Mouse (Mus musculus): ENCODE measurements around the gene Nup133.

DNA sequence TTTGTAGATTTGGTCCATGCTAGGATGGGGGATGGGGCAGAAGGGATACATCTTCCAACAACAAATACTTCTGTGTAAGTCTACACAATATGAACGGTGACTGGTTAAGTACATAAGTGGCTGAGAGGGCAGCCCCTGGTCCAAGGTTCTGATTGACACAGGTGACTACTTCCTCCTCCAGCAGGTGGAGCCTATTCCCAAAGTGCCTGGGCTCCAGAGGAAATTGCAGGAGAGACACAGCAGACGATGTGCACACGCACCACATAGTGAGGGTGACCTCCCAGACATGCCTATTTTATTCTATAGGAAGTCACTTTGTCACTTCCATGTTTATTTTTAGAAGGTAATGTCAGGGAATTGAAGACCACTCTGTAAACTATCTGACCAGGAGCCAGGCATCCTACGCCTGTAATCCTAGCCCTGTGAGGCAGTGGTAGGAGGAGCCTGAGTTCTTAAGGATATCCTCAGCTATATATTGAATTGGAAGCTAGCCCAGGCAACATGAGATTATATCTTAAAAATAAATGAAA, 68.2 kb downstream of the Nup133 start:
- TF ChIP-seq POLR2A (IDR thresholded peaks at IDR 0.05; ENCODE audit: low read depth, low read length) (no peak), CTCF (IDR thresholded peaks at IDR 0.05; ENCODE audit: extremely low read depth, insufficient read depth, insufficient read length, insufficient replicate concordance) (no peak)

All from spleen, adult 2 months (tissue).